Mouse (Mus musculus) liver, embryonic 11.5 days (tissue): ENCODE measurements around the gene Cd300ld3. TPM values are rescaled to one million over a fixed set of nuclear protein-coding genes. Genes with fewer than 3 reads are reported as not detected.
A peak's percentile ranks its signal among the peaks of the same experiment; 100 is the strongest.

Experiments used
- ATAC-seq: fragments of 200-750 bp; cut with Nextera tagmentation; replicated peaks from 2 replicates; pipeline ENCODE4 v1.8.0; 2017; ENCODE audit warnings: moderate number of reproducible peaks, mild to moderate bottlenecking, moderate TSS enrichment, moderate library complexity; ENCODE audit not compliant: low FRiP score
- DNase-seq: peaks from one replicate; pipeline ENCODE4 v3.0.0-alpha.2; 2017; ENCODE audit warnings: low spot score
- H3K27ac ChIP-seq: fragments of 300-500 bp; sonication (generic); 2 replicates; pipeline ENCODE4 v1.5.1; 2014; ENCODE audit warnings: mild to moderate bottlenecking, low read depth, low read length, control low read depth
- H3K27me3 ChIP-seq: fragments of 300-500 bp; sonication (generic); replicated peaks from 2 replicates; pipeline ENCODE4 v1.6.1; 2014; ENCODE audit warnings: low read length, mixed read lengths; ENCODE audit not compliant: control insufficient read depth, insufficient read depth
- H3K36me3 ChIP-seq: fragments of 300-500 bp; sonication (generic); 2 replicates; pipeline ENCODE4 v1.6.1; 2014; ENCODE audit warnings: mild to moderate bottlenecking, low read length, moderate library complexity, mixed read lengths; ENCODE audit not compliant: control insufficient read depth, insufficient read depth
- H3K4me1 ChIP-seq: fragments of 300-500 bp; sonication (generic); replicated peaks from 2 replicates; pipeline ENCODE4 v1.6.1; 2014; ENCODE audit warnings: low read length, mixed read lengths; ENCODE audit not compliant: control insufficient read depth, insufficient read depth
- H3K4me2 ChIP-seq: fragments of 300-500 bp; sonication (generic); 2 replicates; pipeline ENCODE4 v1.6.1; 2014; ENCODE audit warnings: mild to moderate bottlenecking, control low read depth, moderate library complexity
- H3K4me3 ChIP-seq: fragments of 300-500 bp; sonication (generic); 2 replicates; pipeline ENCODE4 v1.5.1; 2014; ENCODE audit warnings: low read depth, low read length, control low read depth
- H3K9ac ChIP-seq: fragments of 300-500 bp; sonication (generic); 2 replicates; pipeline ENCODE4 v1.6.1; 2014; ENCODE audit warnings: low read depth, low read length, control low read depth
- H3K9me3 ChIP-seq: fragments of 300-500 bp; sonication (generic); 2 replicates; pipeline ENCODE4 v1.6.1; 2016; ENCODE audit warnings: low read length, inconsistent platforms, mixed read lengths; ENCODE audit not compliant: control insufficient read depth
- WGBS: fragments of 180-500 bp; shearing (Covaris S2); extraction: QIAGEN DNeasy Blood & Tissue Kit; methylation state at CpG from one replicate; pipeline ENCODE4 v1.1.7; 2014; 5-methylcytosine and 5-hydroxymethylcytosine counted together
- polyA plus RNA-seq: library from polyadenylated mRNA; unstranded; fragments of >200 nt; fragmentation: Nextera tagmentation; extraction: Ambion mirVana; gene quantifications from 2 replicates; pipeline ENCODE4 v1.2.1, GENCODE M21; 2014

Cd300ld3 gene
- not detected in 2 replicates for polyA plus RNA-seq

- Histone ChIP-seq H3K4me1 (no peaks in the 10 kb centered on the region), H3K4me3 (no peak within 1 kb of the TSS), H3K36me3 (no peaks in the 10 kb centered on the region), H3K27me3 (no peaks in the 10 kb centered on the region), H3K27ac (no peak within 1 kb of the TSS), H3K9me3 (no peaks in the 10 kb centered on the region), H3K9ac (no peak within 1 kb of the TSS), H3K4me2 (no peak within 1 kb of the TSS)
- no peak for DNase-seq
- WGBS: 49% methylated on average over 2 of the region's 2 CpGs
- ATAC-seq: no peak
Observed at GRCm38 (mm10) chr11:115048259-115048658, at the start of gene Cd300ld3. TSS of gene Cd300ld3 (minus strand) at chr11:115048409.

DNA sequence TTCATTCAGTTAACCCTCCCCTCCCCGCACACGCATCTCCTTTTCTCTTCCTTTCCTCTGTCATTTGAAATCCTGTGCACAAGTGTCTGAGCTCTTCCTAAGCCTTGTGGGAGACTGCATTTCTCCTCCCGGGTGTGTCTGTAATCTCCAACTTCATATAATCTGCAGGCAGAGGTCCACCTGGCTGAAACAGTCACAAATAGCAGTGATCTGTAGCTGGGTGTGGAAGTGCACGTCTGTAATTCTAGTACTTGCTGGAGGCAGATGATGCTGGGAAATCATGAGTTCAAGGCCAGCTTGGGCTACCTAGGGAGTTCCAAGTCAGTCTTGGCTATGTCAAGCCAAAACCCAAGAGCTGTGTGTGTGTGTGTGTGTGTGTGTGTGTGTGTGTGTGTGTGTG lies 43.9 kb upstream of the Cd300ld3 start:
- no peak for ATAC-seq
- H3K9me3 ChIP-seq: peaks cover 4% of the 10 kb centered on the region; the same call in 1 of the 2 replicates

GRCm38 (mm10) chr11:115091362-115091901 lies 43.2 kb upstream of the Cd300ld3 start, which contains the start of gene Rab37:
TSS of gene Rab37 (plus strand) at chr11:115091431.
- H3K27me3 ChIP-seq: peaks cover 20% of the 10 kb centered on the region
- peak; percentile 59 for DNase-seq
- no peak within 1 kb of the TSS for H3K4me3 ChIP-seq
- H3K27ac ChIP-seq: no peak within 1 kb of the TSS
- no peaks in the 10 kb centered on the region for H3K36me3 ChIP-seq
- H3K4me1 ChIP-seq: peaks cover 3% of the 10 kb centered on the region; the same call in 1 of the 2 replicates
- H3K9ac ChIP-seq: no peak within 1 kb of the TSS
- H3K9me3 ChIP-seq: peaks cover 4% of the 10 kb centered on the region; the same call in 1 of the 2 replicates
- H3K4me2 ChIP-seq: peak within 1 kb of the TSS; percentile 31
- no peak for ATAC-seq
- 5% methylated on average over 36 of the region's 36 CpGs for WGBS

More for the DNA sequence above, 43.9 kb upstream of the Cd300ld3 start:
- WGBS: 35% methylated on average over 4 of the region's 4 CpGs
- peaks cover 20% of the 10 kb centered on the region for H3K27me3 ChIP-seq
- H3K27ac ChIP-seq: no peak overlapping the region
- no peak overlapping the region for H3K9ac ChIP-seq
- no peak for DNase-seq
- peaks cover 3% of the 10 kb centered on the region; the same call in 1 of the 2 replicates for H3K4me1 ChIP-seq
- H3K4me2 ChIP-seq: no peak overlapping the region
- no peak overlapping the region for H3K4me3 ChIP-seq
- H3K36me3 ChIP-seq: no peaks in the 10 kb centered on the region

- H3K27me3 ChIP-seq: peaks cover 22% of the 10 kb centered on the region
- H3K4me2 ChIP-seq: no peak overlapping the region
- peaks cover 3% of the 10 kb centered on the region; the same call in 1 of the 2 replicates for H3K4me1 ChIP-seq
- ATAC-seq: no peak
- peaks cover 4% of the 10 kb centered on the region; the same call in 1 of the 2 replicates for H3K9me3 ChIP-seq
- H3K36me3 ChIP-seq: no peaks in the 10 kb centered on the region
- no peak overlapping the region for H3K27ac ChIP-seq
- H3K9ac ChIP-seq: no peak overlapping the region
- H3K4me3 ChIP-seq: no peak overlapping the region
- DNase-seq: no peak
- WGBS: 61% methylated on average over 6 of the region's 6 CpGs
Observed at GRCm38 (mm10) chr11:115089853-115090252, 41.6 kb upstream of the Cd300ld3 start.

GRCm38 (mm10) chr11:115086213-115086612 lies 38.0 kb upstream of the Cd300ld3 start:
- Histone ChIP-seq H3K27me3 (peaks cover 18% of the 10 kb centered on the region), H3K9me3 (no peaks in the 10 kb centered on the region), H3K4me3 (no peak overlapping the region), H3K9ac (no peak overlapping the region), H3K4me2 (no peak overlapping the region), H3K27ac (no peak overlapping the region), H3K4me1 (no peaks in the 10 kb centered on the region), H3K36me3 (no peaks in the 10 kb centered on the region)
- WGBS: 51% methylated on average over 7 of the region's 7 CpGs
- DNase-seq (no peak), ATAC-seq (no peak)

DNA sequence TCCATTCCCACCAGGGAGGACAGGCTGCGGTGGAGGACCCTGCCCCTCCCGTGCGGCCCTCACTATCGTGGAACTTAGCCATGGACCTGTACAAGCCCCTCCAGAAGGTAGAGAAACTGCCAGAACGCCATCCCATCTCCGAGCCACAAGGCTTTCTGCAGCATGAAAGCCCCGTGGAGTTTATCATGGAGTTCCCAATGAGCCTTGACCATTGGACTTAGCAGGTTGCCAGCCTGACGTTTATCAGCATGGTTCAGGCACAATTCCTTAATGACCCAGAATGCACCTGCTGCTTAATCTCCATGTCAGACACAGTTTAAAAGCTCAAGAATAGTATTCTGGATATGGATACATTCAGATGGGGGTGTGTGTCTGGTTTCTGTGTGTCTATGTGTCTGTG lies 36.9 kb upstream of the Cd300ld3 start:
- H3K9ac ChIP-seq: no peak overlapping the region
- peaks cover 10% of the 10 kb centered on the region for H3K27me3 ChIP-seq
- ATAC-seq (no peak), DNase-seq (no peak)
- no peaks in the 10 kb centered on the region for H3K9me3 ChIP-seq
- H3K4me2 ChIP-seq: no peak overlapping the region
- H3K27ac ChIP-seq: no peak overlapping the region
- 66% methylated on average over 8 of the region's 8 CpGs for WGBS
- no peaks in the 10 kb centered on the region for H3K4me1 ChIP-seq
- no peak overlapping the region for H3K4me3 ChIP-seq
- no peaks in the 10 kb centered on the region for H3K36me3 ChIP-seq

GRCm38 (mm10) chr11:115084595-115084994 lies 36.4 kb upstream of the Cd300ld3 start:
- Histone ChIP-seq H3K36me3 (no peaks in the 10 kb centered on the region), H3K27me3 (peaks cover 10% of the 10 kb centered on the region), H3K4me2 (no peak overlapping the region), H3K27ac (no peak overlapping the region), H3K4me1 (no peaks in the 10 kb centered on the region), H3K9ac (no peak overlapping the region), H3K4me3 (no peak overlapping the region), H3K9me3 (no peaks in the 10 kb centered on the region)
- WGBS: 45% methylated on average over 12 of the region's 12 CpGs
- ATAC-seq (no peak), DNase-seq (no peak)

DNA sequence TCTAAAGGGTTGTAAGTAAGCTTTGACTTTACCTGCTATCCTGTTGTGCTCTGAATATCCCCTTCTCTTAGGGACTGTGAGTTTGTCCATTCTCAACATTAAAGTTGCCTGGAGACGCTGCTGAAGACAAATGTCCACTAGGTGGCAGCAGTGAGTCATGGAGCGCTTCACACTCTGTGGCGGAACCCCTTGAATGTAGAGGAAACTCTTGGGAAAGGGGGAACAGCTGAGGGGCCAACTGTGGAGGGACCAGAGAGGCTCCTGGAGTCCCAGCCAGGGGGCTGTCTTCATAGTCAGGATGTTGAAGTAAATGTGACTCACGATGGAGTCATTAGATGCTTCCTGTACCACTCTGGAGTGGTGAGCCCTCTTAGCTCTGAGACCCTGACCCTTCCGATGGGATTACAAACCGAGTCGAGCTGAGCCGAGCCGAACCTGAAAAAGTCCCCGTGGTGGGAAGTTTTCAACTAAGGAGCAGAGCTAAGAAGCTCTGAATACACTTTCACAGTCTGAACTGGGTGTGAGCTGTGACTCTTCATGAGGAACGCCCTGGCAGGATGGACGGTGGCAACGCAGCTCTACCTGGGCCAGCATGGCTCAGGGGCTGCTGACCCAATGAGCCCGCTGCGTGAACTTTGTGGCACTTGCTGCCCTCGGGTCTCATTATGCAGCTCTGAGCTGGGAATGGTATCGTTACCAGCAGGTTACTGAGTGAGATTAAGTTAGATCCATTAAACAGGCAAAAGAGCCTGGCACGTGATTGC lies 35.3 kb upstream of the Cd300ld3 start:
- Histone ChIP-seq H3K27me3 (peaks cover 10% of the 10 kb centered on the region), H3K36me3 (no peaks in the 10 kb centered on the region), H3K9me3 (no peaks in the 10 kb centered on the region), H3K4me2 (no peak overlapping the region), H3K27ac (no peak overlapping the region), H3K4me1 (no peaks in the 10 kb centered on the region), H3K9ac (no peak overlapping the region), H3K4me3 (no peak overlapping the region)
- 36% methylated on average over 18 of the region's 18 CpGs for WGBS
- DNase-seq (peak; percentile 72), ATAC-seq (no peak)
